Mouse (Mus musculus): Measurements from ENCODE around the gene Cemip2.

GRCm38 (mm10) chr19:21778147-21778917 is at the start of gene Cemip2:
- TF ChIP-seq MAX (IDR thresholded peaks at IDR 0.05) (no peak), MYOG (IDR thresholded peaks at IDR 0.05; ENCODE audit: control insufficient read depth, extremely low read depth, insufficient read length) (no peak)
